Comparison of ENCODE assay signal across 11 mouse cellular contexts in the genomic region with DNA sequence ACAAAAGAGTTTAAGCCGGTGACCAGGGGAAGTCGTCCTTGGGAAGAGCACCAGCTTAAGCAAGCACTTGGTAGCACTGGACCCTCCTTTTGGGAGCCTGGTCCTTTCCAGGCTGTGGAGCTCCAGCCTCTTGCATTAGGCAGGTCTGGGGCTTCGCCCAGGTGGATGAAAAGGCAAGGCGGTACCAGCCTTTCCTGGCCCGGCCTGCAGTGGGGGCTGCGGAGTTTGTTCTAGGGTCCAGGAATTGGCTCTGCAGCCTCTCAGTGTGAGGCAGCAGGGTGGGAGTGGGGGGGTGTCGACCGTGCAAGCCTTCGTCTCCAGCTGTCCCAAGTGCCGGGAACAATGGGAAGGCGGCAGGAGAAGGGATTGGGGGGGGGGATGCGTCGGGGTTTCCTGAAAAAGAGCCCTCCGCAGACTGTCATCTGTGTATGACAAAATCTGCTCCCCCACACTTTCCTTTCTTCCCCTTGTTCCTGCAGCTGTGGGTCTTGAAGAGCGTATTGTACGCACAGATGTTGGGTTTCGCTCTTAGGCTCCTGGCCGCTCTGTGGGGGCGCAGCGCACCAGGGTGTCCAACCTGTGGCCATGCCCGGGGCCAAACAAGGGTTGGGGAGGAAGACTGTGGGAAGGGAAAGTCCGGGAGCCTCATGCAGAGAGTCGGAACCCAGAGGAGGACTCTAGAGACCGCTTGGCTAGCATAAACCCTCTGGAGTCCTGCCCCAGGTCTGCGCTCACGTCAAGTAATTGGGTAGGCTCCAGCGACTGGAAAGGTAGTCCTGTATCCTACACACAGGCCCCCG.
DNase-seq lines count a peak whose midpoint lies in the region; ATAC-seq and TF ChIP-seq lines count a peak whose summit lies in the region.
"Had no signal": no experiment of that assay in that cellular context is flagged by ENCODE, and none has a peak within 500 bp of the region (broad histone marks: within the 10 kb centered on the region; RNA-seq: fewer than 3 reads in every experiment).

No protein-coding gene starts in this region.

- no peak overlapping the region for H3K27ac ChIP-seq in intestine, embryonic 15.5 days
- no peak overlapping the region for H3K27ac ChIP-seq in intestine, postnatal 0 days (ENCODE audit: low read depth, low read length)
- 0 out of 2 replicates have a peak overlapping the region, but pooled peaks have one; percentile 13 for H3K27ac ChIP-seq in embryonic facial prominence, embryonic 11.5 days (replicated peaks; ENCODE audit: low read depth, low read length)
- peak overlapping the region; percentile 31; the same call in 1 of the 2 replicates for H3K27ac ChIP-seq in hindbrain, embryonic 16.5 days (ENCODE audit: low read depth, low read length)
- H3K27ac ChIP-seq in neural tube, embryonic 12.5 days: no peak overlapping the region
- H3K27ac ChIP-seq: liver, embryonic 15.5 days had no signal

- H3K4me2 ChIP-seq in intestine, embryonic 15.5 days (replicated peaks): 0 out of 2 replicates have a peak overlapping the region, but pooled peaks have one; percentile 11
- H3K4me2 ChIP-seq in intestine, postnatal 0 days (replicated peaks; ENCODE audit: low read depth): no peak overlapping the region
- H3K4me2 ChIP-seq in embryonic facial prominence, embryonic 11.5 days (ENCODE audit: low read depth, low read length): peak overlapping the region; percentile 89
- H3K4me2 ChIP-seq in hindbrain, embryonic 16.5 days (ENCODE audit: low read length): peak overlapping the region; percentile 73
- peak overlapping the region; percentile 95 for H3K4me2 ChIP-seq in neural tube, embryonic 12.5 days (replicated peaks)

- no peaks in the 10 kb centered on the region for H3K9me3 ChIP-seq in intestine, embryonic 15.5 days
- no peaks in the 10 kb centered on the region for H3K9me3 ChIP-seq in intestine, postnatal 0 days (ENCODE audit: control insufficient read depth)
- no peaks in the 10 kb centered on the region for H3K9me3 ChIP-seq in embryonic facial prominence, embryonic 11.5 days (replicated peaks; ENCODE audit: control insufficient read depth, low read length)
- no peaks in the 10 kb centered on the region for H3K9me3 ChIP-seq in hindbrain, embryonic 16.5 days (ENCODE audit: control insufficient read depth, low read length)
- H3K9me3 ChIP-seq in neural tube, embryonic 12.5 days: no peaks in the 10 kb centered on the region
- H3K9me3 ChIP-seq: liver, embryonic 15.5 days had no signal

- no peaks in the 10 kb centered on the region for H3K36me3 ChIP-seq in intestine, embryonic 15.5 days
- H3K36me3 ChIP-seq in intestine, postnatal 0 days (ENCODE audit: control insufficient read depth, insufficient read depth): no peaks in the 10 kb centered on the region
- no peaks in the 10 kb centered on the region for H3K36me3 ChIP-seq in embryonic facial prominence, embryonic 11.5 days (replicated peaks; ENCODE audit: control insufficient read depth, insufficient read depth, low read depth, low read length)
- H3K36me3 ChIP-seq in hindbrain, embryonic 16.5 days (ENCODE audit: control insufficient read depth, insufficient read depth, low read length): no peaks in the 10 kb centered on the region
- H3K36me3 ChIP-seq in neural tube, embryonic 12.5 days: no peaks in the 10 kb centered on the region
- H3K36me3 ChIP-seq: liver, embryonic 15.5 days had no signal

- H3K4me1 ChIP-seq in intestine, embryonic 15.5 days (replicated peaks): peaks cover 8% of the 10 kb centered on the region
- no peaks in the 10 kb centered on the region for H3K4me1 ChIP-seq in intestine, postnatal 0 days (replicated peaks; ENCODE audit: control insufficient read depth, insufficient read depth, low read length)
- H3K4me1 ChIP-seq in embryonic facial prominence, embryonic 11.5 days (ENCODE audit: control insufficient read depth, insufficient read depth, low read length): peaks cover 11% of the 10 kb centered on the region
- peaks cover 24% of the 10 kb centered on the region for H3K4me1 ChIP-seq in hindbrain, embryonic 16.5 days (ENCODE audit: control insufficient read depth, insufficient read depth, low read depth, low read length)
- peaks cover 60% of the 10 kb centered on the region for H3K4me1 ChIP-seq in neural tube, embryonic 12.5 days
- H3K4me1 ChIP-seq: liver, embryonic 15.5 days had no signal

- no peak for TF ChIP-seq CTCF in intestine, postnatal 0 days (IDR thresholded peaks at IDR 0.05; ENCODE audit: low read depth)

- DNase-seq in embryonic facial prominence, embryonic 11.5 days (ENCODE audit: low spot score): peak; percentile 35
- DNase-seq in left cerebral cortex, adult 11 months (ENCODE audit: low spot score): no peak
- no peak for DNase-seq in layer of hippocampus, postnatal 25 days (ENCODE audit: extremely low spot score in 1 of 2, low spot score in 1 of 2)
- DNase-seq: adrenal gland, postnatal 36 days had no signal

- H3K4me3 ChIP-seq in intestine, embryonic 15.5 days (replicated peaks): peak overlapping the region; percentile 11; the same call in 1 of the 2 replicates
- H3K4me3 ChIP-seq in intestine, postnatal 0 days (ENCODE audit: low read depth, low read length): no peak overlapping the region
- peak overlapping the region; percentile 62 for H3K4me3 ChIP-seq in embryonic facial prominence, embryonic 11.5 days (ENCODE audit: low read depth, low read length)
- 0 out of 2 replicates have a peak overlapping the region, but pooled peaks have one; percentile 0 for H3K4me3 ChIP-seq in hindbrain, embryonic 16.5 days (ENCODE audit: low read length)
- H3K4me3 ChIP-seq in neural tube, embryonic 12.5 days: no peak overlapping the region
- H3K4me3 ChIP-seq: erythroblast, embryonic 14.5 days; liver, embryonic 15.5 days had no signal

- H3K27me3 ChIP-seq in intestine, embryonic 15.5 days (replicated peaks): peaks cover 68% of the 10 kb centered on the region
- H3K27me3 ChIP-seq in intestine, postnatal 0 days (replicated peaks; ENCODE audit: control insufficient read depth, insufficient read depth, low read length): peaks cover 67% of the 10 kb centered on the region
- H3K27me3 ChIP-seq in embryonic facial prominence, embryonic 11.5 days (ENCODE audit: control insufficient read depth, insufficient read depth, low read length): peaks cover 60% of the 10 kb centered on the region
- peaks cover 16% of the 10 kb centered on the region for H3K27me3 ChIP-seq in hindbrain, embryonic 16.5 days (replicated peaks; ENCODE audit: control insufficient read depth, insufficient read depth, low read length)
- peaks cover 48% of the 10 kb centered on the region for H3K27me3 ChIP-seq in neural tube, embryonic 12.5 days (replicated peaks)

- H3K9ac ChIP-seq in intestine, embryonic 15.5 days: no peak overlapping the region
- H3K9ac ChIP-seq in intestine, postnatal 0 days (ENCODE audit: low read depth, low read length): no peak overlapping the region
- peak overlapping the region; percentile 32; the same call in 1 of the 2 replicates for H3K9ac ChIP-seq in embryonic facial prominence, embryonic 11.5 days (replicated peaks; ENCODE audit: low read length)
- peak overlapping the region; percentile 8; the same call in 1 of the 2 replicates for H3K9ac ChIP-seq in hindbrain, embryonic 16.5 days (ENCODE audit: low read depth, low read length)
- H3K9ac ChIP-seq in neural tube, embryonic 12.5 days: no peak overlapping the region
- H3K9ac ChIP-seq: liver, embryonic 15.5 days had no signal

- WGBS in intestine, embryonic 15.5 days: 6% methylated on average over 28 of the region's 28 CpGs
- 4% methylated on average over 27 of the region's 28 CpGs for WGBS in intestine, postnatal 0 days
- 3% methylated on average over 25 of the region's 28 CpGs for WGBS in embryonic facial prominence, embryonic 11.5 days
- 7% methylated on average over 28 of the region's 28 CpGs for WGBS in hindbrain, embryonic 16.5 days
- WGBS in neural tube, embryonic 12.5 days: 4% methylated on average over 28 of the region's 28 CpGs

- no peak for ATAC-seq in intestine, embryonic 15.5 days
- ATAC-seq in intestine, postnatal 0 days: no peak
- ATAC-seq in embryonic facial prominence, embryonic 11.5 days (replicated peaks; ENCODE audit: insufficient number of reproducible peaks, low FRiP score, low TSS enrichment, low read depth): no peak
- no peak for ATAC-seq in hindbrain, embryonic 16.5 days
- no peak for ATAC-seq in neural tube, embryonic 12.5 days (ENCODE audit: low FRiP score, low read depth)
- ATAC-seq in cerebellum, adult (ENCODE audit: insufficient number of reproducible peaks, low FRiP score, low TSS enrichment): no peak

Comparison
In these comparisons a context has a peak if more than half of its experiments do, and no peak if none do; other contexts are left out.
1. H3K4me3 ChIP-seq: peak in intestine, embryonic 15.5 days (single experiment), embryonic facial prominence, embryonic 11.5 days (single experiment) and hindbrain, embryonic 16.5 days (single experiment); none in intestine, postnatal 0 days (single experiment) and neural tube, embryonic 12.5 days (single experiment).
2. H3K27ac ChIP-seq: peak in embryonic facial prominence, embryonic 11.5 days (single experiment) and hindbrain, embryonic 16.5 days (single experiment); none in intestine, embryonic 15.5 days (single experiment), intestine, postnatal 0 days (single experiment) and neural tube, embryonic 12.5 days (single experiment).
3. H3K9ac ChIP-seq: peak in embryonic facial prominence, embryonic 11.5 days (single experiment) and hindbrain, embryonic 16.5 days (single experiment); none in intestine, embryonic 15.5 days (single experiment), intestine, postnatal 0 days (single experiment) and neural tube, embryonic 12.5 days (single experiment).